Mouse (Mus musculus) stomach, embryonic 16.5 days (tissue): ENCODE measurements around the gene Cfap77. TPM values are rescaled to one million over a fixed set of nuclear protein-coding genes. Genes with fewer than 3 reads are reported as not detected.
"Not testable (repeated sequence)": the region's sequence is repeated elsewhere in the genome, so short reads cannot be mapped to it uniquely, and the experiment has no call there.

Source experiments
- ATAC-seq: fragments of 200-750 bp; cut with Nextera tagmentation; 2 replicates; pipeline ENCODE4 v1.8.0; 2017; ENCODE audit warnings: moderate number of reproducible peaks, moderate TSS enrichment; ENCODE audit not compliant: insufficient read depth, low FRiP score
- H3K27ac ChIP-seq: fragments of 300-500 bp; sonication (generic); 2 replicates; pipeline ENCODE4 v1.5.1; 2014; ENCODE audit warnings: low read length
- H3K27me3 ChIP-seq: fragments of 300-500 bp; sonication (generic); 2 replicates; pipeline ENCODE4 v1.6.1; 2014; ENCODE audit warnings: low read length, control low read depth, mixed read lengths; ENCODE audit not compliant: control insufficient read depth, insufficient read depth
- H3K36me3 ChIP-seq: fragments of 300-500 bp; sonication (generic); 2 replicates; pipeline ENCODE4 v1.6.1; 2014; ENCODE audit warnings: low read length; ENCODE audit not compliant: control insufficient read depth, insufficient read depth
- H3K4me1 ChIP-seq: fragments of 300-500 bp; sonication (generic); 2 replicates; pipeline ENCODE4 v1.6.1; 2014; ENCODE audit warnings: low read length, control low read depth, mixed read lengths; ENCODE audit not compliant: control insufficient read depth, insufficient read depth
- H3K4me2 ChIP-seq: fragments of 300-500 bp; sonication (generic); 2 replicates; pipeline ENCODE4 v1.6.1; 2014; ENCODE audit warnings: low read depth, low read length, mixed read lengths
- H3K4me3 ChIP-seq: fragments of 300-500 bp; sonication (generic); replicated peaks from 2 replicates; pipeline ENCODE4 v1.5.1; 2014; ENCODE audit warnings: mild to moderate bottlenecking, low read length
- H3K9ac ChIP-seq: fragments of 300-500 bp; sonication (generic); 2 replicates; pipeline ENCODE4 v1.6.1; 2014; ENCODE audit warnings: low read length
- H3K9me3 ChIP-seq: fragments of 300-500 bp; sonication (generic); replicated peaks from 2 replicates; pipeline ENCODE4 v1.6.1; 2016; ENCODE audit warnings: low read length, control low read depth; ENCODE audit not compliant: control insufficient read depth
- WGBS: fragments of 180-500 bp; shearing (Covaris S2); extraction: QIAGEN DNeasy Blood & Tissue Kit; methylation state at CpG from one replicate; pipeline ENCODE4 v1.1.7; 2014; 5-methylcytosine and 5-hydroxymethylcytosine counted together
- polyA plus RNA-seq: library from polyadenylated mRNA; unstranded; fragments of >200 nt; fragmentation: Nextera tagmentation; extraction: Ambion mirVana; gene quantifications from 2 replicates; pipeline ENCODE4 v1.2.1, GENCODE M21; 2015

The Cfap77 gene
- polyA plus RNA-seq, 1 experiment from 2014 or later, result 0.62 TPM

- not testable (repeated sequence) for H3K27ac ChIP-seq, H3K4me1 ChIP-seq, H3K27me3 ChIP-seq, H3K4me2 ChIP-seq, H3K4me3 ChIP-seq, ATAC-seq, H3K9ac ChIP-seq, H3K9me3 ChIP-seq, H3K36me3 ChIP-seq
- 89% methylated on average over 6 of the region's 6 CpGs for WGBS
Observed at GRCm38 (mm10) chr2:29089276-29089675, 34.4 kb upstream of the Cfap77 start.

- H3K36me3 ChIP-seq, result peaks cover 4% of the 10 kb centered on the region; the same call in 1 of the 2 replicates
- no peak overlapping the region for H3K4me3 ChIP-seq
- no peak overlapping the region for H3K27ac ChIP-seq
- H3K4me1 ChIP-seq, result no peaks in the 10 kb centered on the region
- no peak overlapping the region for H3K9ac ChIP-seq
- H3K4me2 ChIP-seq, result no peak overlapping the region
- WGBS, result 94% methylated on average over 7 of the region's 7 CpGs
- ATAC-seq, result no peak
- H3K9me3 ChIP-seq, result no peaks in the 10 kb centered on the region
- no peaks in the 10 kb centered on the region for H3K27me3 ChIP-seq
Observed at GRCm38 (mm10) chr2:29086026-29086425, 31.2 kb upstream of the Cfap77 start.

GRCm38 (mm10) chr2:29081965-29082364 lies 27.1 kb upstream of the Cfap77 start:
- no peak overlapping the region for H3K4me3 ChIP-seq
- no peaks in the 10 kb centered on the region for H3K4me1 ChIP-seq
- no peak overlapping the region for H3K9ac ChIP-seq
- H3K9me3 ChIP-seq, result no peaks in the 10 kb centered on the region
- peaks cover 22% of the 10 kb centered on the region for H3K36me3 ChIP-seq
- no peak for ATAC-seq
- no peak overlapping the region for H3K27ac ChIP-seq
- 64% methylated on average over 3 of the region's 3 CpGs for WGBS
- no peak overlapping the region for H3K4me2 ChIP-seq
- no peaks in the 10 kb centered on the region for H3K27me3 ChIP-seq

- Histone ChIP-seq H3K9ac (no peak overlapping the region), H3K4me1 (no peaks in the 10 kb centered on the region), H3K9me3 (no peaks in the 10 kb centered on the region), H3K27me3 (no peaks in the 10 kb centered on the region), H3K27ac (no peak overlapping the region), H3K36me3 (peaks cover 28% of the 10 kb centered on the region; the same call in 1 of the 2 replicates), H3K4me2 (no peak overlapping the region), H3K4me3 (no peak overlapping the region)
- 81% methylated on average over 2 of the region's 2 CpGs for WGBS
- ATAC-seq, result no peak
Observed at GRCm38 (mm10) chr2:29076226-29076625, 21.4 kb upstream of the Cfap77 start.

- Histone ChIP-seq H3K9ac (no peak overlapping the region), H3K27me3 (no peaks in the 10 kb centered on the region), H3K9me3 (no peaks in the 10 kb centered on the region), H3K27ac (no peak overlapping the region), H3K36me3 (peaks cover 24% of the 10 kb centered on the region; the same call in 1 of the 2 replicates), H3K4me3 (no peak overlapping the region), H3K4me2 (no peak overlapping the region), H3K4me1 (no peaks in the 10 kb centered on the region)
- WGBS, result 73% methylated on average over 11 of the region's 11 CpGs
- no peak for ATAC-seq
Observed at GRCm38 (mm10) chr2:29075331-29076070, 20.6 kb upstream of the Cfap77 start.

- Histone ChIP-seq H3K4me1 (no peaks in the 10 kb centered on the region), H3K9me3 (no peaks in the 10 kb centered on the region), H3K4me2 (no peak overlapping the region), H3K27ac (no peak overlapping the region), H3K9ac (no peak overlapping the region), H3K4me3 (no peak overlapping the region), H3K36me3 (peaks cover 18% of the 10 kb centered on the region; the same call in 1 of the 2 replicates), H3K27me3 (no peaks in the 10 kb centered on the region)
- ATAC-seq, result no peak
- 92% methylated on average over 7 of the region's 7 CpGs for WGBS
Observed at GRCm38 (mm10) chr2:29074676-29075075, 19.8 kb upstream of the Cfap77 start.

GRCm38 (mm10) chr2:29066410-29066809 lies 11.5 kb upstream of the Cfap77 start:
- no peak overlapping the region for H3K9ac ChIP-seq
- H3K27me3 ChIP-seq, result no peaks in the 10 kb centered on the region
- no peak overlapping the region for H3K4me3 ChIP-seq
- H3K27ac ChIP-seq, result no peak overlapping the region
- no peak overlapping the region for H3K4me2 ChIP-seq
- H3K36me3 ChIP-seq, result peaks cover 3% of the 10 kb centered on the region; the same call in 1 of the 2 replicates
- peaks cover under 1% of the 10 kb centered on the region; the same call in 1 of the 2 replicates for H3K4me1 ChIP-seq
- no peaks in the 10 kb centered on the region for H3K9me3 ChIP-seq
- 50% methylated on average over 7 of the region's 7 CpGs for WGBS
- peak; percentile 56; the same call in 1 of the 2 replicates for ATAC-seq

GRCm38 (mm10) chr2:29065796-29066195 lies 10.9 kb upstream of the Cfap77 start:
- Histone ChIP-seq H3K36me3 (peaks cover 3% of the 10 kb centered on the region; the same call in 1 of the 2 replicates), H3K27ac (no peak overlapping the region), H3K9ac (no peak overlapping the region), H3K4me1 (peaks cover 7% of the 10 kb centered on the region; the same call in 1 of the 2 replicates), H3K9me3 (no peaks in the 10 kb centered on the region), H3K4me2 (no peak overlapping the region), H3K27me3 (no peaks in the 10 kb centered on the region), H3K4me3 (no peak overlapping the region)
- ATAC-seq, result no peak
- WGBS, result 91% methylated on average over 6 of the region's 6 CpGs

GRCm38 (mm10) chr2:29060135-29060597 lies 5.3 kb upstream of the Cfap77 start, which contains the start of gene Ttf1:
Gene Ttf1 (plus strand): TSS chr2:29060262.
- Histone ChIP-seq H3K36me3 (no peaks in the 10 kb centered on the region), H3K4me2 (peak within 1 kb of the TSS; percentile 66), H3K27me3 (peaks cover 2% of the 10 kb centered on the region; the same call in 1 of the 2 replicates), H3K27ac (peak within 1 kb of the TSS; percentile 92), H3K9ac (peak within 1 kb of the TSS; percentile 73), H3K4me1 (peaks cover 7% of the 10 kb centered on the region; the same call in 1 of the 2 replicates), H3K9me3 (no peaks in the 10 kb centered on the region), H3K4me3 (peak within 1 kb of the TSS; percentile 66)
- ATAC-seq, result peak; percentile 96
- under 1% methylated on average over 41 of the region's 41 CpGs for WGBS
